Mouse (Mus musculus): ENCODE data around the gene Slc22a23.

The Slc22a23 gene

DNA sequence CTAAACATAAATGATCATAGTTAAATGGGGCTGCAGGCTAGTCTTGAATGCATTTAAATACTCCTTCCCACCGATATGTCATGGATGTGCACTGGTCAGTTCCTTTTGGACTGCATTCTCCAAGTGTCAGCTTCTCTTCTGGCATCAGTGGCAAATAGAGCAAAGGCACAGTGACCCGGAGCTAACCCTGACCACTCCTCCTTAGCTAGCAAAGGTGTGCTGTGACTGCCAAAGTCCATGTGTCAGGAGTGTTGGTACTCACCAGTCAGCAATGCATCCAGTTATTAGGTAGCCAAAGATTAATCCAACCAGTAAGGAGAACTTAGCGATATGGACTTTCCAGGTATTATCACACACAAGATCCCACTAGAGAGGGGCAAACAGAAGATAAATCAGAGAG, 40.1 kb downstream of the Slc22a23 start:
- no peak for DNase-seq (ENCODE audit: extremely low spot score, low read depth, low spot score)

DNA sequence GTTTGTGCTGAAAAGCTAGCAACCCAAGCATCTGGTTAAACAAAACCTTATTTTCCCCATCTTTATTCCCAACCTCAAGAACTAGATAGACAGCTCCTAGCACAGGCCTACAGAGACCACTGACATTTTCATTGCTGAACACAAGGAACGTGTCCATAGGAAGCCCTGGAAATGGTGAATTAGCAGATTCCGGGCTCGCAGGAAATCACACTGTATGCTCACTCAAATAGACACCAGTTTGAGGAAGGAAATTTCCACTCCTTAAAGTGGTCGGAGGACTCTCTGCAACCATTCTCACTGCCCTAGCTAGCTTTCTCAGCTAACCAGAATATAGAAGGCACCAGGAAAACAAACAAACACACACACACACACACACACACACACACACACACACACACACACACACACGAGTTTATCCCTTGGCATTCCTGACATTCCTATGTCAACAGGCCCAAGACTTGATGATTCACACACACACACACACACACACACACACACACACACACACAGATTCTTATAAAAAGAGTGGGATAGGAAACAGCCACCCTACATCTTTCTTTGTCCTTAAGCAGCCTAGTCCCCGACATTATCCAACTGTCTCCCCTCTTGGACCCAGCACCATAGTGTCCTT, 41.5 kb downstream of the Slc22a23 start:
- no peak for DNase-seq (ENCODE audit: extremely low spot score, low read depth, low spot score)

DNA sequence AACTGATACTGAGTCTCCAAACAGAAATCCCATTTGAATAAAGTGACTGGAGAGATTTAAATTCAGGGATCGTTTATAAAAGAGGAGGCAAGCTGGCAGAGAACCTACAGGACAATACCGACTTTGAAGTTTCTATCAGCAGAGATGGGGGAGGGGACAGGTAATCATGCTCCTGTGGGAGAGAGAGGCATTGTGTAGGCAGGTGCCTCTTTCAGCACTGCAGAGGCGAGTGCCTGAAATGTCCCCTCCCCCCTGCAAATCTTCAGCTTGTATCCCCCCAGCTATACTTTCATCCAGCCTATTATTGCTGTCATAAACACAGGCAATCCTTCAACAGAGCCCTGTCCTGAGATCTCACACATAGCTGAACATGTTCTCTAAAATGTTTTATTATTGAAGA, 43.4 kb downstream of the Slc22a23 start:
- DNase-seq (ENCODE audit: extremely low spot score, low read depth, low spot score): no peak

DNA sequence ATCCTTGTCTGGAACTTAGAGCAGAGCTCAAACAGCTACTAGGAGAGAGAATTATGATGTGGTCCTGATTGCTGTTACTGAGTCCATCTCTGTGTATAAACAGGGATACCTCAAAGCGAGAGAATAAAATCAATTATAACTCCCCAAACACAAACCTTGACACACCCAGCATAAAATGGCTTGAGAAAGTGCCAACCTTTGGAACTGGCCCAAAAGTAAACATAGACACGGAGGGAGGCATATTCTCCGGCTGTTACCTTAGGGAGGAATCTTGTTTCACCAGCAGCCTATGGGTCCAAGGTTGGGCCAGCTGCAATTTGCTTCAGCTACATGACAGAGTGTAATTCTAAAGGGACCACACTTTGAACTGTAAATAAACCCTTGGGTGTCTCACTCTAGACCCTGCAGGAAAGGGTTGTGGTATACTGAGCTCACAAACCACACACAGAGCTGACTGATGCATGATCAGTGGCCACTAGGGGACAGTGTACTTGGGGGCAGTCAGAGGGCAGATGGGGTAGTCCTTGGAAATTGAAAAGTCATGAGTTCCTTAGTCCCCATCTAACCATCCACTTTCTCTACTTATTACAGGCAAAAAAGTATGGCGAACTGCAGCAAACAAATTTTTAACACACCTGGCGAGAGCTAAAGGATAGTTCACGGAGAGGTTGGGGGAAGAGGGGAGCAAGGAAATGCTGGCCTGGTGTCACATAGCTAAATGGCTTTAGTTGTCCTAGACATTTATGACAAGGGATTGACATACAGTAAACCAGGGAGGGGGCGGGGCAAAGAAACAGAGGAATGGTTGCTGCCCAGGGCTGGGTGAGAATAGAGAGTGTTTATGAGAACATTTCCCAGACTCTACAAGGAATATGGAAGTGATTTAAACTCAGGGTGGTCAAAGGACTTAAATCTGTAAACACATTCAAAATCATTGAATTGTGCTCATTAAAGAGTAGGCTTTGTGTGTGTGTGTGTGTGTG, 45.3 kb downstream of the Slc22a23 start:
- DNase-seq (ENCODE audit: extremely low spot score, low read depth, low spot score): no peak

DNA sequence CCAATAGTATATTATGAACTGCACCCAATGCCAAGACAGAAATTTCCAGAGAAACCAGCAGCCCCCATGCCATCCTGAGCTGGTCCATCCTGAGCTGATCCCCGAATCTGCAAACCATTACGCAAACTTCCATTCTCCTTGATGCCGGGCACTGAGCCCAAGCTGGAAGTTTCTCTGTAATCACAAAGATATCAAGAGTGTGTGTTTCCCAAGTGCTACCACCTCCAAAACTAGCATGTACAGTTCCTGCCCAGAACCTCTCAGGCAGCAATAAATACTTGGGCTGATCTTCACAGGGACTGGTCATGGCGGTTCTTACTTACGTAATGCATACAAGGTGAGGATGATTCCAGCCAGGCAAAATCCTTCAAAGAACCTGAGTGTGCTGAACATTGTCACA, 46.3 kb downstream of the Slc22a23 start:
- no peak for DNase-seq (ENCODE audit: extremely low spot score, low read depth, low spot score)

DNA sequence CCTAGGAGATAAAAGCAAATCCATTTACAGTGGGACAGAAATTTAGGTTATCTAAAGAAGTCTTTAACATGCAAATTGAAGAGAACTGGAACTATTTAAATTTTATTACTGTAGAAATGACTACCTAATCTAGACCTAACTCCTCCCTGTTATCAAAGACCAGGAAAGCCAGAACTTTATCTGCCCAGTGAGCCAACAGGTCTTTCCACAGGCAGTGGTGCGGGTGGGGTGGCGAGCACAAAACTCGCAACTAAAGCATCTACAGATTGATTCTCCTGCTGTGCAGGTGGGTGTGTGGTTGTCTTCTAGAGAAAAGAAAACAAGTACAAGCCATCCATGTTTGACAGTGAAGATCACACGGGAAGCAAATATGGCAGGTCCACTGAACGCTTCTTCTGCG, 46.9 kb downstream of the Slc22a23 start:
- no peak for DNase-seq (ENCODE audit: extremely low spot score, low read depth, low spot score)

DNA sequence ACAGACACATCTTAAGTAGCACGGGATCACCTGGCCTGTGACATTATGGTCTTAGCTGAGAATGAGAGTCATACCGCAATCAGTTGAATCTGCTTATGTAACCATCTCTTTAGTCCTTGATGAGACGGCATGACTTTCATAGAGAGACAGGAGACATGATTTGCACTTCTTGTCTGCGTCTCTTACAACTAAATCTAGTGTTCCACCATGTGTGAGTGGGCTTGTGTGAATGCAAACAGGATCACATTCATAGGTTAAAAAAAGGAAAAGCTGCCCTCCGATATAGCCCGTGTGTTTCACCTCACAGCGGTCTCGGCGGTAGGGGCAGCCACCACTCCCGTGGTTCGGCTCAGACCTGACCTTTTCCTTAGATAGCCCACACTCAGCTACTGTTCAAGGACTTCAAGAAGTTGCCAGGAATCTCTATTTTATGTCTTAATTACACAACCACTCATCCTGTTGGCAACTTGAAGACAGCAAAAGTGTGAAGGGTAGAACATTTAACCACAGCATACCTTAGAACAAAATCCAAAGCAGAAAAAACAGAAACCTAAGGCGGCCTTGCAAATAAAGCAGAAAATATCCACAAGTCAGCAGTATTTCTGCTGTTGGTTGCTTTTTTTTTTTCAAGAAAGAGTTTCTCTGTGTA, 49.1 kb downstream of the Slc22a23 start:
- no peak for DNase-seq (ENCODE audit: extremely low spot score, low read depth, low spot score)

DNA sequence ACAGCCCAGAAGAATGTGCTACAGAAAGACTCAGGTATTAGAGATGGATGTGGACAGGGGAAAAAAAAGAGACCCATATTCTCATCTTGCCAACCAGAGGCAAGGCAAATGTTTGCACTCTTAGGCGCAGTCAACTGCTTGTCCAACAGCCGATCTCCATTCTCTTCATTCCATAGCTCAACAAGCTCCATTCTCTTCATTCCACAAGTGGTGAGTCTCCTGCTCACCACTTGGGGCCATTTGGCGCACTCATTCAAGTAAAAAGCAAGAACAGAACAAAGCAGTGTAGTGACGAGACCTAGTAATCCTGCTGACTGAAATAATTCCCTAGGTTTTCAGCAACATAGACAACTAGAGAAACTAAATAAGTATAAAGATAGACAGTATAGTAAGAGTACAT, 50.8 kb downstream of the Slc22a23 start:
- DNase-seq (ENCODE audit: extremely low spot score, low read depth, low spot score): no peak

DNA sequence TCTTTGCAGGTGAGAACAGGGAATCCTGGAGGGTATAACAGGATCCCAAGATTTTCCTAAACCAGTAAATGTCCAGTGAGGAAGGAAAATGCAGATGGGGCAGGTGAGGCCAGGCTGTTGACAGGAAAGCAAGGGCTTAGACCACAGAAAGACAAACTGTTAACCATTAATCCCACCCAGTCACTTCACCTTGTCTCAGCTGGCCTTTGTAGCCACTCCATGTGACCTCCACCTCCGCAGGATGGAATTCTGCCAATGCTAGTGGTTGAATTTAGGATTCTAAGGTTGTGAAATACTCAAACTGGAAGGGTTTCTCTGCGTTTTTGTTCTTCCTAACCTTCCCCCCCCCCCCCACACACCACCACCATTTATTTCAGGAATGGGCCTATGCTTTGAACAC, 52.9 kb downstream of the Slc22a23 start:
- no peak for DNase-seq (ENCODE audit: extremely low spot score, low read depth, low spot score)

DNA sequence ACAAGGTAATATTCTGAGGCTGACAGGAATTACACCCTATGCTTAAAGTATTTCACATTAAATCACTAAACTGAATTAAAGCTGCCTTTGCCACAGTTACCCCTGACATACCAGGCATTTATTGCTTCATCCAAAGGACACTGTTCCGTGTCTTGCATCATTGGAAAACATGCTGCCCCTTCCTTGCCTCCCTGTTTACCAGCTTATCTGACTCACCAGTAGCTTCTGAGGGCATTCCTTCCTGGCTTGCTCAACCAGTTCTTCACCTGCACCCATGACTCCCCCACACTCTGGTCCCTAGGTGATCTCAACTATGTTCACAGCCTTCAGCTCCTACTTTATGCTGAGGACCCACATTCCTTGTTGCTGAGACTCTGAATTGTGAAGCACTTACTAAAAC, 54.6 kb downstream of the Slc22a23 start:
- DNase-seq (ENCODE audit: extremely low spot score, low read depth, low spot score): no peak

DNA sequence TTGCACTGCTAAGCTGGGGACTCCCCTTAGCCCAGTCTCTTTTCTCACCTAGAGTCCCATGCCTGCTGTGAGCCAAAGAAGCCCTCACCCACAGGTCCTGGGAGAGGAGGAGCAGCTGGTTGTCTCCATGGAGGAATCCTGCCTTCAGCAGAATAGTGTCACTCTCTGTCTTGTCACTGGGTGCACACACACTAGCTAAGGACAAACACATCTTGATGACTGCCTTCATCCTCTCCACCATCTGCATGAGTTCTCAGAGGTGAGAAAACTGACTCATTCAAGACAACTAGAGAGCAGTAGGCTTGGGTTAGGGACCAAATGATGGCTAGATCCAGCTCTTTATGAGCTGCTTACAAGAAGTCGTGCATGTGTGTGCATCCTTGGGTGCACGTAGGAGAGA, 55.4 kb downstream of the Slc22a23 start:
- no peak for DNase-seq (ENCODE audit: extremely low spot score, low read depth, low spot score)

DNA sequence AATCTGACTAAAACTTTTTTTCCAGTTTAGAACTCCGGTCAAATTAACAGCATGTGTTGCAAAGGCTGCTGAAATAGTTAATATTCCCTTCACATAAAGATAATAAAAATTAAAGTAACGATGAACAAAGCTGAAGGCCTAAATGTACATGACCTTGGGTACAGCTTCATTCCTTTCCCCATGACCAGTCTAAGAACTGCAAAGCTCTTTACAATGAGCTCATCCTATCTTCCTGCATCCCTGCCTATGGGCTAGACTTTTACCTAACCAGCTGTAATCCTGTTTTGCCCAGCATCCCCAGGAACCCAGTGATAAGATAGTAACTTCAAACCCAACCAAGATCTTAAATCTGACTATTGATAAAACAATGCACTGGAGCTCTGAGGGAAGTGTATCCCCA, 56.9 kb downstream of the Slc22a23 start:
- DNase-seq (ENCODE audit: extremely low spot score, low read depth, low spot score): no peak

DNA sequence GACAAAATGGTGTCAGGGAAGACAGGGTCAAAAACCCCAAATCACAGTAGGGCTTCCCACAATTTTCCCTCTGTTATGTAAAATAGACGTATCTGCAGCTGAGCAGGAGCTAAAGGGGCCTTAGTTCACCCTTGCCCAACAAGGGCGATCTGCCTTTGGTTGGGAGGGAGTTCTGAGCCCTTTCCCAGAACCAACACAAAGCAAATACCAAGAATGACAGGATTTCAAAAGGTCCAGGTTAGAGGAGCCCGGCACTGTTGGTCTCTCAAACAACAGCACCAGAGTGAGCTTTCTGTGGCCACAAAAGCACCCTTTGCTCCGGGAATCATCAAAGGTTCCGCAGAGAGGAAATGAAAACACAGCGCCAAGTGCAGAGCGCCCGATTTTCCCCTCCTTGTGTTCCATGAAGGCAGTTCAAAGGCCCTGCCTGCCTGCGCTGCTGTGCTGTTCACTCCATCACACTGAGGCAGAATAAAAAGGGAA, 57.3 kb downstream of the Slc22a23 start:
- no peak for DNase-seq (ENCODE audit: extremely low spot score, low read depth, low spot score)

DNA sequence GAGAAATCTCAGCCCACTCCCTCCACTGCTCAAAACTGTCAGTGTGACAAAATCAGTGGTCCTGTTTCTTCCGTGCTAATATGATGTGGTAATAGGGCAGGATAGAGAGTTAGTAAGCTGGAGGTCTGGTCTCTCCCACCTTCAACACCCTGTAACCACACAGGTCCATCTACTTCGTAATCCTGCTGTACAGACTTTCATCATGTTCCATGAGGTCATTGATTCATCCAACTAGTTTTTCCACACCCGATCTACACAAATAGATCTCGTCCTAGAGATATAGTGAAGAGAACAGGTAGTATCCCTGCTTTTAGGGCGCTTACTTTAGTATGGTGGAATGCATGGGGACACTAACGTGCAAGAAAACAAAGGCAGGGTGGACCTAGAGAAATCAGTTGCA, 63.6 kb downstream of the Slc22a23 start:
- DNase-seq (ENCODE audit: extremely low spot score, low read depth, low spot score): no peak

DNA sequence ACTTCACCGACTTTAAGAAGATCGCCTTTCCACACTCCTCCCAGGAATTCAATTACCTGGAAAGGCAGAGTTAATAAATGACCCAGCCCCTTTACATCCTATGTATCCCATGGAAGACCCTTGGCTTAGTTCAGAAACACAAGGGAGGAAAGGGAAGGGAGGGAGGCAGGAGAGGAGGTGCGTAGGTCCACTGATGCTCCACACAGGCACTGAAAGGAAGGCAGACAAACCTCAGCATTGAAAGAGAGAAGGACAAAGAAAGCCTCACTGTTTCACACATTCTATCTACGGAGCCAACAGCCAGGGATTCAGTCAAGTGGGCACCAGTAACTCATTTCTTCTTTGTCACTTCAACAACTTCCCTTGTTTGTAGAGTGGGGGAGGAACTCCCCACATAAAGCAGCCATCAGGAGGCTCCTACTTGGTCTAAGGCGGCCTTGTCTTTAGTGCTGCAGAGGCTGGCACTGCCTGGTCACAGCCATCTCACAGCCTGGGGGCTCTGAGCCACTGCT, 66.2 kb downstream of the Slc22a23 start:
- no peak for DNase-seq (ENCODE audit: extremely low spot score, low read depth, low spot score)

DNA sequence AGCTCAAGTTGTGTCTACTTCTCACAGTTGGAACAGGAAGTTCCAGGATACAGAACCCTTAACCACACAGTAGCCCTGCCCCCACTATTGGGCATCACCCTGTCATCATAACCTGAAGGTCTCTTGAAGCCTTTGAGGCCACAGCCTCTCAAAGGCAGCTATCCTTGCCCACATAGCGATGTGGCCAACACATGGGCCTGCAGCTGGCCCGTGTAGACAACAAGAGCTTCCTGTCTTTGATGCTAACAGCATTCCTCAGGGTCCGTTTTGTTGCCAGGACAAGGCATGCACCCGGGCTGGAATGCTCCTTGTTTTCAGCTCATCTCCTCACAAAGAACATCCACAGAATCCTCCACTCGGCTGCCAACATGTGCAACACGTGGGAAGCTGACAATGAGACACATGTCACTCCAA, 66.7 kb downstream of the Slc22a23 start:
- no peak for DNase-seq (ENCODE audit: extremely low spot score, low read depth, low spot score)

DNA sequence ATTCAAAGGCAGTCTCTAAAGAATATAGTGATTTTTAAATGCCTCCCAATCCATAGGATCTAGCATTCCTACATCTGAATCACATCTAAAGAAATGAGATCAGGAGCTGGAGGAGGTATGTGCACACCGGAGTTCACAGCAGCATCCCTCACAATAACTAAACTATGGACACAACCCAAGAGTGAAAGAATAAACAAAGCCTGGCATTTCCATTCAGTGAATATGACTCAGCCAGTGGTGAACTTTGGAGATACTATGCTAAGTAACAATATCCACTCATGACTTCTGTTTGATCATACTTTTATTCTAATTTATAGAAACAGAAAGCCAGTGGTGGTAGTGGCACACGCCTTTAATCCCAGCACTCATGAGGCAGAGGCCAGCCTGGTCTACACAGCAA, 67.4 kb downstream of the Slc22a23 start:
- DNase-seq (ENCODE audit: extremely low spot score, low read depth, low spot score): no peak

DNA sequence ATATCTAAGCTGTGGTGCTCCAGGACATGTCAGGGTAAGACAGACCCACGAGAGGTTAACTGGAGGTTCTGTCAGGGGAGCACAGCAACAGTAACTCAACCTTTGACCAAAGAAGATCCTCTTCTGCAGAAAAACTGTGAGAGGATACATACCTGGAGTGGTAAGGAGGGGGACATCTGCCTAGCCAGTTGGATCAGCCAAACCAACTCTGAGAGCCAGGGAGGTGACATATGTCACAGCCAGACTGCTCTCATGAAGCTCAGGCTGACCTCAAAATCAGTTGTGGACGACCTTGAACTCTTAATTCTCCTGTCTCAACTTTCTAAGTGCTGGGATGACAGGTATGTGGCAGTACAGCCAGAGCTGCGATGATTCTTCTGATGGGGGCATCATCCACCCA, 68.0 kb downstream of the Slc22a23 start:
- DNase-seq (ENCODE audit: extremely low spot score, low read depth, low spot score): no peak

DNA sequence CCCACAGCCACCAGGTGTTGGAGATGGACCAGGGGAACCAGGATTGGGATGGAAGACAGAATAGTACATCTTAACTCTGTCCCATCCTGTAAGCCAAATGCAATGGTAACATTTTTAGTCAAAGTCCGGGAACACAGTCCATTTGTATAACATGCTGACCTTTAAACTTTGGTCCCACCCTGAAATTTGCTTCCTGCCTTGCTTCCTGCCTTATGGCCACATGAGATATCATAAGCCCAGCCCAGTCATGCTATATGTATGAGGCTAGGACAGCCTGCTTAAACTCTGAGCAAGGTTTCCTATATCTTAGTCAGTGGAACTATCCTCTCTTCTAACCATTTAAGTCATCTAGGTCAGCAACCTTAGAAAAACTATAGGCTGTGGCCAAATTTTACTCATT, 70.1 kb downstream of the Slc22a23 start:
- DNase-seq (ENCODE audit: extremely low spot score, low read depth, low spot score): no peak

DNA sequence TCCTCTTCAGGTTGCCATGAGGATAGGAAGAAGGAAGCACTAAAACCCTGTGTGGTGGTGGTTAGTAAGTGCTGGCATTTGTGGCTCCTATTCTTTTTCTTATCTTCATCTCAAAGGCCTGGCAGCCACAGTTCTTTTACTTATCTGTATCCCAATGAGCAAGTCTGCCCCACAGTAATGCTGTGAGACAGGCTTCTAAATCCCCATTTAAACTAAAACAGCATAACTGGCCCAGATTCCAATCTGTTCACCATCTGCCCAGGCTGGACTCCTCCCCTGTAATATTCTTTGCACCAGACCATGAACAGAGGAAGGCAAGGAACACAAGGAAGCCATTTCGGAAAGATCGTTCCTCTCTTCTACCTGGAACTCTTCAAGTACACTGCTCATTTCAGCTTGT, 70.6 kb downstream of the Slc22a23 start:
- DNase-seq (ENCODE audit: extremely low spot score, low read depth, low spot score): no peak

DNA sequence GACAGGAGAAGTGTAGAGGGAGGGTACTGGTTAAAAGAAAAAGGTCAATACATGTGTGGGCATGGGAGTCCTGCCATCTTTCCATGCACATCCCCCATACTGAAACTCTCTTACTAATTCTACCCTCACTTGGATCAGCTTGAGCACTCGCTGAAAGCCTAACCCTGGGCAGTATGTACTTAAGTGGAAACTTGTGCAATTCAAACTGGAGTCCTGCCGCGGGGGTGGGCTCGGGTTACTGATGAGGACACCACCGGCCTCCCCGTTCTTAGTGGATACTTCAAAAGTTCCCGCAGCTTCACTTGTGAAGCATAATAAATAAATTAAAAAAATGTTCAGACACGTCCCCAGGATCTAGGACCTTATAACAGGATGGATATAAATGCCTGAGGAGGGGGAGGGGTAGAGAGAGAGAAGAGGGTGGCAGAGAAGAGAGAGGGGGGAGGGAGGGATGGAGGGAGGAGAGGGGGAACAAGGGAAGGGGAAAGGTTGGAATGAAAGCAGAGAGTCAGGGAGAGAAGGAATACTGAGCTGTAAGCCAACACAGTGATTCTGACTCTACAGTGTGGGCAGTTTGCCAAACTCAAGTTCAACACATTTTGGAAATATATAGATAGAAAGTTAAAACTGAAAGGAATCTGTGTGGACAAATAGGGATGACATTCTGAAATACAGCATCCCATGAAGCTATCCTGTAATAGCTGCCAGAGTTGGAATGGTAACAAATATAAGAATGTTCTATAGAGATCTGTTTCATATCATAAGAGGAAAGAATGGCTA, 72.5 kb downstream of the Slc22a23 start:
- no peak for DNase-seq (ENCODE audit: extremely low spot score, low read depth, low spot score)

Data from hindlimb bud, embryonic 11.5 days (tissue).